Mouse (Mus musculus): ENCODE measurements around the gene Gm8773.

Gene Gm8773

DNA sequence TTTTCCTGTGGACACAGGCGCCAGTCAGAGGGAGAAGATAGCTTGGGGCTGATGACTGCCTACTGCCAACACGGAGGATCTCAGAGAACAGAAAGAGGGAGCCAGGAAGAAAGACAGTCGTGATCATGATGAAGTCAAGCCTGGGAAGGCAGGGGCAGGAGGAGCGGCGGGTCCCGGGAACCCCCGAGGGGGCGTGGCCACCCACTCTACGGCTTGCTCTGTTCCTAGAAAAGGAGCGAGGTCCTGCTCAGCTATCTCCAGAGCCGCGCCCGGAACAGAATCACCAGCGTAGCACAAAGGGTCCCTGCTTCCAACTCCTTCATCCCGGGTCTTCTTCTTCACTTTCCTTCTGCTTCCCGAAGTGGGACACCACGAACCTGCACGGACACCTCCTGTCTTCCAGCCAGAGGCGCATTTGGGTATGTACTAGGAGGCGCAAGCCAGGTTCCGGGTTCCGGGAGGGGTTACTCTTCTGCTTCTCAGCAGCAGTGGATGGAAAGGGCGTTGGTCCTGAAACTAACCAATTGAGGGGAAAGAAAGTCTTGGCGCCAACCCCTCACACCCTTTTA, at the start of gene Gm8773:
Gene Gm8773 (plus strand): TSS at position 51 of the 569 bp plus-strand sequence.
- DNase-seq (ENCODE audit: low read depth, low spot score): no peak

DNA sequence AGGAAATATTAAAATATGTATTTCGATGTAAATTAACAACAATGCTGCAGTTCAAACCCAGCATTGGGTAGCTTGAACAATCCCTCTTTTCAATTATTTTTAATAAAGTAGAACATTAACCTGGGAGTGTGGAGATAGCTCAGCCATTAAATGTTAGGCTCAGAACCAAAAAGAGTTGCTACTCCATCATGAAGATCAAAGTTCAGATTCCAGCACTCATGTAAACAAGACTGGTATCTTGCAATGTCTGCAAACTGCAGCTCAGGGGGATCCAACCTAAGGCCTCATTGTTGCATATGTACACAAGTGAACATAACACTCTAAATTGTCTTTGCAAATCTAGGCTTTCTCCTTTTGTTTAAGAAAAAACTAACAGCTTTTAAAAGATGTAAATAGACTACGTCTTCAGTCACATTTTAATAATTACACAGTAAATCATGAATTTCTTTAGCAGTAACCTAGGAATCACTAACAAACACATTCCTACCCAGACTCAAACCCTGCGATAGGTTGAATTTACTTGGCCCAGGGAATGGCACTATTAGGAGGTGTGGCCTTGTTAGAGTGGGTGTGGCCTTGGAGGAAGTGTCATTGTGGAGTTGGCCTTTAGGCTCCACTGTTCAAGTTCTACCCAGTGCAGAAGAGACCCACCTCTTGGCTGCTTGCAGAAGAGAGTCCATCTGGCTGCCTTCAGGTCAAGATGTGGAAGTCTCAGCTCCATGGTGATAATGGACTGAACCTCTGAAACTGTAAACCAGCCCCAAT, 39.8 kb upstream of the Gm8773 start:
- DNase-seq (ENCODE audit: low read depth, low spot score): no peak

DNA sequence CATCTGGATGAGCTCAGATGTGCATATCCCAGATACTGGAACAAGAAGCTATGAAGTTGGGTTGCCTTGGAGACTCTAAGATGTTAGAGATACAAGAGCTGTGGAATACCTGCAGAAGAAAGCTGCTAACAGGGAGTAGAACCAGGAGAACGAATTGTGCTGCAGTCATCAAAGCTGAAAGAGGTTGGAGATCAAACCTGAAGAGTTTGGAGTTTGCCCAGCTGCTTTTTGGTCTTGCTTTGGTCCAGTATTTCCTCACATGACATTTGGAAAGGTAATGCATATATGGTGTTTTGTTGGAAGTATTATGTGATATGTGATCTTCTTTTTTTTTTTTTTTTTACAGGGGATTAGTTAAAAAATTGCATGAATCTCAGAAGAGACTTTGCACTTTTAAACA, 37.5 kb upstream of the Gm8773 start:
- no peak for DNase-seq (ENCODE audit: low read depth, low spot score)

DNA sequence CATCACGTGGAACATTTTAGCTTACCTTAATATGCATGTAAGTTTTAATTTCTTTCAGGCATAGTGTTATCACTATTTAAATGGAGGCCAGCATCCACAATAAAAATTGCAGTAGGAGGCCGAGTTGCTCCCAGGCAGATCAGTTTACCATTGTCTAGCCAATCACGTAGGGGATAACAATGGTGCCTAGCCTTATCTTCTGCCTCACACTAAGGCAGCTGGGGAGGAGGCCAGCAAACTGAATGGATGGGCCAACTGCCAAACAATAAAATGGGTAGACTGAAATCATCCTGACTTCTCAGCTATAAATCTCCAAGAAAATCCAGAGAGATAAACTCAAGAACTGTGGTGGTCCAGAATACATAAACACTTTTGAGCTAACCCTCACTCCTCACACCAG, 33.8 kb upstream of the Gm8773 start:
- no peak for DNase-seq (ENCODE audit: low read depth, low spot score)

DNA sequence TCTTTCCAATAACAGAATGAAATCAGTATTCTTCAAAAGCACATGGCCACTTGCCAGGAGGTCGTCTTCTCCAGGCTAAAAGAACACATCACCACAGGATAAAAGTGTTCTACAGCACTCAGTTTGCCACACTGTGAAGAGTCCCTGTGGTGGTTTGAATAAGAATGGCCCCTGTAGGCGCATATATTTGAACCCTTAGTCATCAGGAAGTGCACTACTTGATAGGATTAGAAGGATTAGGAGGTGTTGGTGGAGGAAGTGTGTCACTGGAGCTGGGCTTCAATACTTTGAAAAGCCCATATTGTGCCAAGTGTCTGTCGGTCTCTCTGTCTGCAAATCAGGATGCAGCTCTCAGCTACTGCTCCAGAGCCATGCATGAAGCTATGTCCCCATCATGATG, 33.2 kb upstream of the Gm8773 start:
- no peak for DNase-seq (ENCODE audit: low read depth, low spot score)

DNA sequence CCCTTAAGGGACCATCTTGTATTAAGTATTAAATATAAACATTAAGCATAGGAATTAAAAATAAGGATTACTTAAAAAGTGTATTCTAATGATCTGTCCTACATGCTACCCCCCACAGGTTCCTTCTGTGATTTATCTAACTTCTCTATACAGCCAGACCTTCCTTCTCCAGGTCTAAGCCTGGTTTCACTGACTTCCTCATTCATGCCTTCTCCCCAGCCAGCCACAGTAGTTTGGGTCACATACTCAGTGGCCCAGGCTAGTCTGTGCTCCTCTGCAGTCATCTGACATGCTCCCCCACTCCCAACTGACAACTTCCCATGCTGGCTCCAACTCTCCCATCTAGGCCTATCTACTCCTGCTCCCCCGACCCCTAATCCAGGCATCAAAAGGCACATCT, 22.5 kb upstream of the Gm8773 start:
- no peak for DNase-seq (ENCODE audit: low read depth, low spot score)

DNA sequence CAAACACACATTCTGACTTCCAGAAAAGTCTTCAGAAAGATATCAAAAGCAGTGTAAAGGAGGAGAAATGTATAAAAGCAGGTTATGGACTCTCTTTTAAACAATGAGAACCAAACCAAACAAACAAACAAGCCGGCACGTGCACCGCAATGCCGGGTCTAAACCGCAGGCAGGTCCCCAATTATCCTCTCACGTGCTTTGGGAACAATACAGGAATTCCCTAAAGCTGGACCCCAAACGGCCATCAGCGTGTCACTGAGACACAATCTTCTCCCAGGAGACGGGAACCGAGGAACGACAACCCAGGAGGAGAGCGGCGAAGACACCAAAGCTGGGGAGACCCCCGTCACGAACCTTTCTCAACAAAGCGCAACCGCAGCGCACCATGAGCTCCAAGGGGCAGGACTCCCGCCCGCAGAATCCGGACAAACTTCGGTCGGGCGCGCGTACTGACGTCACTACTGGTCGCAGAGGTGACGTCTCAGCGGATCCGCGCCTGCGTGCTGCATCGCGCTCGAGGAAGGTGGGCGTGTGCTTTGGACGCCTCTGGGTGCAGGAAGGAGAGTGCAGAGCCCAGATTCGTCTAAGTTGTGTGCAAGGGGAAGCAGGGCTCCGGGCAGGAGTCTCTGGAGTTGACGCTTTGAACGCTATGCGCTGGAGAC, 14.4 kb upstream of the Gm8773 start, which contains the start of gene Gtpbp10:
Gene Gtpbp10 (minus strand): TSS at position 460 of the 662 bp plus-strand sequence.
- peak; percentile 83 for DNase-seq (ENCODE audit: low read depth, low spot score)

DNA sequence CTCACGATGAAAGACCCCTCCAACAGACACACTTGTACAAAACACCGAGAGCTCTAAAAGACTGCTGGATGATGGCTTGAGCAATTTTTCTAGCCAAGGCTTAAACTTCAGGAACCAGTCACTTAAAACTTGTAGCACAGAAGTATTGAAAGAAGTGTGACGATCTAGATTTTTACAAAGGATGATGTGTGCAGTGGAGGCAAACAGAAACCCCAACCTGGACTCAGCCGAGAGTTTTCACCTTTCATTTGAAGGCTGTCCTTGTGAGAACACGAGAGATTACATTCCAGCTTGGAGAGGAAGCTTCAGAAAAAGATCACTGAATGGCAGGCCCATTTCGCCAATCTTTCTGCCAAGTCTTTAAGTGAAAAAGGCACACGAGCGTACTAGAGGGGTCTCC, 13.8 kb upstream of the Gm8773 start:
- peak; percentile 1 for DNase-seq (ENCODE audit: low read depth, low spot score)

DNA sequence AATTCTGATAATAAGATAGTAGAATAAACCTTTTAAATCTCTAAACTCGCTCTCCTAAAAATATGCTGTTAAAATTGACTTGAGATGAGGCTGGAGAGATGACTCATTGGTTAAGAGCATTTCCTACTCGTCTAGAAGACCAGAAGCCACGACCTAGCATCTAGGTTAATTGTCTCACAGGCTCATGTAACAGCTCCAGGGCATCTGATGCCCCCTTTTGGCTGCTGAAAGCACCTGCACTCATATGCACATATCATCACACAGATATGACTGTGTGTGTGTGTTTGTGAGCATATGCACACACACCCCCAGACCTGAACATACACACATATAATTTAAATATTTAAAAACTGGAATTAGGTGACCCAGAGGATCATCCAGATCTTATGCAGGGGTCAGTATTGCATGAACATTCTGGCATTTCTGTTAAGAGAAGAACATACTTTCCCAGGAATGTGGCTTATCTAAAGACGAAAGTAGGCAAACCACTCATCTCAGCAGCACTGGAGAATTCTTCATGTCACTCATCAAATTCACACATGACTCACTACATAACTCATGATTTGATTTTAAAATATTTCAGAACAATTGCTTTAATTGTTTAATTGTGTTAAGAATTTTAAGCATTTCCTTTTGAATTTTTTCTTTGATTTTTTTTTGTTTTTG, 12.4 kb upstream of the Gm8773 start:
- no peak for DNase-seq (ENCODE audit: low read depth, low spot score)

DNA sequence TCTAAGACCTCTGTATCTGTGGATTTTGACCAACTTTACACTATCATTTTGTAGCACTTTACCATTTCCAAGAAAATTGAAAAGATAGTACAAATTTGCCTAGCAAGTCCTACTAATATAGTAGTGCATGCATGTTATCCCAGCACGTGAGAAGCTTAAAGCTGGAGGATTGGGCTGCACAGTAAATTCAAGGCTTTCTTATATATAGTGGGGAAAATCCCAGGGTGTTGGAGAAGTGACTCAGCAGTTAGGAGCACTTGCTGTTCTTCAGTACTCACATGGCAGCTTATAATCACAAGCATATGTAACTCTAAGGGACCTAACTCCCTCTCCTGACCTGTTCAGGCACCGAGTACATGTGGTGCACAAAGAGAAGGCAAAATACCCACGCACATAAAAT, 11.2 kb upstream of the Gm8773 start:
- DNase-seq (ENCODE audit: low read depth, low spot score): no peak

DNA sequence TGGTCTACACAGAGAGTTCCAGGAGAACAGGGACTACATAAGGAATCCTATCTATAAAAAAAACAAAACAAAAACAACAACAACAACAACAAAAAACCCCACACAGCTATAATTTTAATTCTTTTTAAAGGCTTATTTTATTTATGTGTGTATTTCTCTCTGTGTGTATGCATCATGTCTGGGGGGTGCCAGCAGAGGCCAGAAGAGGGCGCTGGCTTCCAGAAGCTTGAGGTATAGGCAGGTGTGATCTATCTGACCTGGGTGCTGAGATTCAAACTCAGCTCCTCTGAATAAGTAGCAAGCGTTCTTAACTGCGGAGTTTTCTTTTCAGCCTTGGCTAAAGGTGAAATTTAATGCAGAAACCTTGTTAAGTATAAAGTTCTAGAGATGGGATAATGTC, 14.1 kb downstream of the Gm8773 start:
- DNase-seq (ENCODE audit: low read depth, low spot score): no peak

DNA sequence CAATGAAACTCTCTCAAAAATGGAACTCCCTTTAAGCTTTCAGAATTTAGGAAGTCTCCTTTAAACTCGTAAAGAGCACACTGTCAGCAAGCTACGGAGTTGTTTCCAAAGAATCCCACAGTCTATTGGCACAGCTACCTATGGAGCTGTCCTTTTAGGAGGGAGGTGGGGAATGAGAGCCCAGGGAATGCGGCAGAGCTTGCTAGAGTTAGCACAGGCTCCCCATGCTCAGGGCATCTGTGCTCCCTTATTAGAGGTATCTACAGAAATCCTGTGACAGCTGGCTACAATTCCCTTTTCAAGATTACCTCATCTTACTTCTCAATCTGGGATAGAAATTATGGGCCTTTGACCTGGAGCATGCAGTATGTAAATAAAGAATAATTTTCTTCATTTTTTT, 36.9 kb downstream of the Gm8773 start:
- DNase-seq (ENCODE audit: low read depth, low spot score): no peak

DNA sequence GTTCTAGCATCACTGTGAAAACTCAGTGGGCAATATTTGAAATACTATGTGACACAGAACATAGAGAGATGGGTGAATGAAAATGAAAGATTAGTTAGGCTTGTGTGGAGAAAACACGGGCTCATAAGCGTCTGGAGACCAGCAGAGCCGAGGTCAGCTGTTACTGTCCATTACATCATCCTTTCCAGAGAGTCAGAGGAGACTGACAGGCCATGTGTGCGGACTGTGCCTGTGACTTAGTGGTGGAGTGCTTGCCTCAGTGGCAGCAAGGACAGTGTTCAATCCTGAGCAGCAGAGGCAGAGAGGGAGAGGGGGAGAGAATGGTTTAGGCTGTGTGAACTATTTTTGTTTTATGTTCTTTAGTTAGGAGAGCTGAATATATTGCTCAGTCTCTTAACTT, 44.7 kb downstream of the Gm8773 start:
- no peak for DNase-seq (ENCODE audit: low read depth, low spot score)

DNA sequence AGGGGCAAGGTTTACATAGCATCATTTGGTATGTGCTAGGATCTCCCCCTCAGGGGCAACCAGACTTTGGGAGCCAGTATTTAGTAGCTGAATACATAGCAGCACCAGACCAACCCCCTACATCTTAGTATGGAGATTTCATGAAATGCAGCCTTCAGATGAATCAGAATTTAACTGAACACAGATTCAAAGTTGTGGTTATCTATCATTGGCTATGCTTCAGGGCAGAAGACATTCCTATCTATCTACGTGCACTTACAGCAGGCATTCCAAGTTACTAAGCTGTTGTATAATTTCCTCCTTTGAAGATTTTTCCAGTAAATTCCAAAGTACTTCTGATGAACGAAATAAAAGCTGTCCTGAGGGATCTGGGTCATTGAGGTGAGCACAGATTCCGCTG, 51.9 kb downstream of the Gm8773 start:
- DNase-seq (ENCODE audit: low read depth, low spot score): no peak
